Mouse (Mus musculus) cortical plate, adult 2 months (tissue): ENCODE data around the gene Nr2e1. TPM values are rescaled to one million over a fixed set of nuclear protein-coding genes. Genes with fewer than 3 reads are reported as not detected.

Source experiments
- H3K27ac ChIP-seq: fragments of 200-500 bp; 2 replicates; pipeline ENCODE4 v1.5.1; 2012; ENCODE audit warnings: low read length, control low read depth, inconsistent platforms; ENCODE audit not compliant: insufficient read depth
- H3K4me1 ChIP-seq: fragments of 200-500 bp; 2 replicates; pipeline ENCODE4 v1.6.1; 2011; ENCODE audit warnings: low read length; ENCODE audit not compliant: control insufficient read depth, insufficient read depth
- H3K4me3 ChIP-seq: fragments of 200-500 bp; 2 replicates; pipeline ENCODE4 v1.5.1; 2011; ENCODE audit warnings: mild to moderate bottlenecking, low read length, control low read depth; ENCODE audit not compliant: insufficient read depth
- CTCF ChIP-seq: fragments of 200-500 bp; IDR thresholded peaks from 2 replicates; pipeline ENCODE4 v1.5.1; 2011; ENCODE audit warnings: mild to moderate bottlenecking, control low read depth, low read length; ENCODE audit not compliant: insufficient read depth; ENCODE audit errors: extremely low read depth
- POLR2A ChIP-seq: fragments of 200-500 bp; IDR thresholded peaks from 2 replicates; pipeline ENCODE4 v1.6.1; 2011; ENCODE audit warnings: mild to moderate bottlenecking, low read length, control low read depth; ENCODE audit not compliant: insufficient read depth; ENCODE audit errors: extremely low read depth
- polyA plus RNA-seq: library from polyadenylated mRNA; depleted of rRNA; stranded (reverse); fragments of >200 nt; gene quantifications from 2 replicates; pipeline ENCODE4 v1.2.3, GENCODE M21; 2012; rRNA removed

Nr2e1 gene
- polyA plus RNA-seq, result 15.2 and 18.6 TPM in 2 replicates

DNA sequence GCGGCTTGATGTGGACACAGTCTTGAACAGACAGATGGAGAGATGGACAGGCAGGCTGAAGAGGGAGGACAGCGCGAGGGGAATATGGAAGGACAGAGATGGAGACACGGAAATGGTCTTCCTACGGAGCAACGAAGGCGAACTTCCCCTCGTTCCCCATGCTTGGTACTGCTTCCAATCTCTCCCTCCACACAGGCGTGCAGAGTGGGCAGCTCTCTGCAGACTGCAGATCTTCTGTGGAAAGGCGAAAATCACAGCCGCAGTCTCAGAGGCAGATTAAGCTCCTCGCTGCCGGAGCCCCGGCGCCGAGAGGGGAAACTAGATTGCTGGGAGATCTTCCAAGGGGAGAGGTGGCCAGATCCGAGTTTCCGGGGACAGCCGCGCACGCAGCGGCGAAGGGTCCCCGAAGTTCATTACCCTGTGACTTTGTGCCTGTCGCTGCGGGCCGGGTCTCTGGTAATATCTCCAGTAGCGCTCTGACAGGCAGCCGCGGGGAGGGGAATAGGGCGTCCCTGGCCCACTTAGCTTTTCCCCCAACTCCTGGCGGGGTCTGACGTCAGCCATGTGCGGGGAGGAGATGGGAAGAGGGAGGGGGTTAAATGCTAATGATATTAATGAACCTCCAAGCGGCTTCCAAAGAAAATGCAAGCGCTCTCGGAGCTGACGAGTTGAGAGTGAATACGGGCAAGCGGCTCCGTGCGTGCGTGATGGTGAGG, at the start of gene Nr2e1, which contains the start of gene Ostm1:
Nr2e1 (minus strand) TSS at position 476 of the 716 bp plus-strand sequence.
Ostm1 (plus strand) TSS at position 666 of the 716 bp plus-strand sequence.
- Histone ChIP-seq H3K4me3 (peak within 1 kb of the TSS; percentile 47), H3K27ac (peak within 1 kb of the TSS; percentile 60), H3K4me1 (no peaks in the 10 kb centered on the region)
- TF ChIP-seq POLR2A (0 out of 2 replicates have a peak, but pooled peaks have one; percentile 36), CTCF (no peak)

DNA sequence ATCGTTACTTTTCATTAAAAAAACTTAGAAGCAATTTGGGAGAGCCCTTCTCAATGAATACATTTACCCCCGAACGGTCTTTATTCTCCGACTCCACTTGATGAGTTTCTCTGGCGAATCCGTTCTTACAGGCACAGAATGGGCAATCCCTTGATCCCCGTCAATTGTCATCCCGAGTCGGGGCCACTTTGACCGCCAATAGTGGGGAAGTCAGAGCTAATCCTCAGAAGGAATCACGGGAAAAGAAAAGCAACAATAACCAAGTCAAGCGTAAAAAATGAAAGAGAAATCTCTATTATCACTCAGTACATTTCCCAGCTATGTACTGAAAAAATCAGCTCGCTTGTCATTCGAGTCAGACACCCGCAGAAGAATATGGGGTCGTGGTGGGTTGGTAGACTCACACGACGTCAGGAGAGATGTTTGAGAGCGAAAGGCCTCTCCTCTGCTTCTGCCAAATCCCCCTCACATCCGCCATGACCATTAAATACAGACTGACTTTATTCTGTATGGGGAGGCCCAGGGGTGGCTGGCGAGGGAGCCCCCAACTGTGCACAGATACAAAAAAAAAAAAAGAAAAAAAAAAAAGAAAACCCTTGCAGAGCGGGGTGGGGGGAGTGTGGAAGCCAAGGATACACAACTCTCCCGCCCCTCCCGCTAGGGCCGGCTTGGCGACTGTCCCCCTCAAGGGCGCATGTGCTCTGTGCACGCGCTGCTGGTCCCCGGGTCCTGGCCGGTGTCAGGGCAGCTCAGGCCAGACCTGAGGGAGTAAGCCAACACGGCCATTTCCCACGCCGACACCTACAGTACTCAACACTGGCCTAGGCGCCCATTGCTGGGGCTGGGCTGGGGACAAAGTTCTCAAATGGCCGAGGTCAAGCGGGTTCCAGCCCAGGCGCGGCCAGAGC, 49.3 kb upstream of the Nr2e1 start:
- TF ChIP-seq POLR2A (no peak), CTCF (no peak)
- H3K4me1 ChIP-seq, result no peaks in the 10 kb centered on the region
- no peak overlapping the region for H3K27ac ChIP-seq
- peak overlapping the region; percentile 7; the same call in 1 of the 2 replicates for H3K4me3 ChIP-seq

- Histone ChIP-seq H3K4me3 (no peak overlapping the region), H3K4me1 (no peaks in the 10 kb centered on the region), H3K27ac (no peak overlapping the region)
- no peak for TF ChIP-seq CTCF
Observed at GRCm38 (mm10) chr10:42631754-42632452, 48.5 kb upstream of the Nr2e1 start.

DNA sequence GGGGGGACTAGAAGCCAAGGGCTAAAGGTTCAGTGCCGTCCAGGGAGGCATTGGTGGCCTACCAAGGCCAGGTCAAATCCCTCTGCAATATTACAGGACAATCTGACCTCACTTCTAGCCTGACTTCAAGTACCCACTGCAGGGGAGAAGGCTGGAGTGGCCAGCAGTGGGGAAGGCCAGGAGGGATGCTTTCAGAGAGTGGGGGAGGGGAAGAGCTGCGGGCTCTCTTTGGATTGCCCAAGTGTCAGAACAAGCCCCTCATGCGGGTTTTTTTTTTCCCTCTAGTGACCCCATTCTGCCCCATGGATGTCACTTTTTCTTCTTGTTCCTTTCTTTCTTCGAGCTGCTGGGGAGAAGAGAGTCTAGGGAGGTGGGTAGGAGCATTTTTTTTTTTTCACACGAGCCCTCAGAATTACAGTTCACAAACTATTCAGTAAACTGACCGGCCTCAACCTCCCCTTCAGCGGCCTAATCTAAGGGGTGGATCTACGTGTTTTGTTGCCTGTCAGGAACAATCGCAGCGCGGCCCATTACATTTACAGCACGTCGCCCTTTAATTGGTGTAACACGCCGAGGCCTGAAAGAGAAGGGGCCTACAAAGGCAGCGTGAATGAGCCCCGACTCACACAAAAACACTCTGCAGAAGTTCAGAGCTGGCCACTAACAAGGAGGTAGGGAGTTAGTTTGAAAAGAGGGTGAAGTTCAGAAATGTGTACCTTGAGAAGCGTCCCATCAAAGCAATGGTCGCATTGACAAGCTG, 47.3 kb upstream of the Nr2e1 start:
- no peak overlapping the region for H3K27ac ChIP-seq
- TF ChIP-seq CTCF (no peak), POLR2A (no peak)
- H3K4me1 ChIP-seq, result no peaks in the 10 kb centered on the region

GRCm38 (mm10) chr10:42625907-42626306, 42.5 kb upstream of the Nr2e1 start:
- TF ChIP-seq POLR2A (no peak), CTCF (no peak)
- no peak overlapping the region for H3K4me3 ChIP-seq
- no peak overlapping the region for H3K27ac ChIP-seq
- H3K4me1 ChIP-seq, result no peaks in the 10 kb centered on the region

More for the DNA sequence above, 47.3 kb upstream of the Nr2e1 start:
- H3K4me3 ChIP-seq, result no peak overlapping the region

DNA sequence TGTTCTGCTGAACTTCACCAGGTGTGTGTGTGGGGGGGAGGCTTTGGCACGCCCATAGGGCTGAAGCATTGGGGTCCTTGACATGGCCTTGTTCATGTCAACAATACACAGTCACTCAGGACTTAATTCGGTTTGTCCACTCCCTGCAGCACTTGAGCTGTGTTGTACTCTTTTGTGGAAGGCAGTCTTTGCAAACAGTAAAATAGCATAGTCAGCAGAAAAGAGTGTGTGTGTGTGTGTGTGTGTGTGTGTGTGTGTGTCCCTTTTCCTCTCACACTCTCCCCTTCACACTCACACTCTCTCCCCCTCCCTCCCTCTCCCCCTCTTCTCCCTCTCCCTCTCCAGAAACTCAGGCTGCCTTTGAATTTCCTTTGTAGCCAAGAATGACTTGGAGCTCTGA, 34.9 kb upstream of the Nr2e1 start:
- Histone ChIP-seq H3K4me3 (no peak overlapping the region), H3K4me1 (no peaks in the 10 kb centered on the region), H3K27ac (no peak overlapping the region)
- TF ChIP-seq CTCF, result no peak
- TF ChIP-seq POLR2A, result no peak

DNA sequence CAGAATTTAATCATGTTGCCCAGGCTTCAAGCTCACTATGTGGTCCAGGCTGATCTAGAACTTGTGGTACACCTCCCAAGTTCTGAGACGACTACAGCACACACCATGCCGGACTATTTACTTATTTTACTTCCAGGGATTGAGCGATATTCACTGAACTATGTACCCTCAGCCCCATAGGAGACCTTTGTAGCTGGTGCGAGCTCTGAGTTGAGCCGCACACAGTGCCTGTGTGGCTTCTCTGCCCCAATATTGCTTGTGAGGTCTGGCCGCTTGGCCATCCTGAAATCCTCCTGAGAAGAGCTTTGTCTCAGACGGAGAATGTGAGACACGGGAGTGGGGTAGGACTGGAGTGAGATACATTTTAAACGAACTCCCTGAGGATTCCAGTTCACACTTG, 31.3 kb upstream of the Nr2e1 start:
- no peak overlapping the region for H3K4me3 ChIP-seq
- H3K27ac ChIP-seq, result no peak overlapping the region
- no peaks in the 10 kb centered on the region for H3K4me1 ChIP-seq
- TF ChIP-seq POLR2A, result no peak
- TF ChIP-seq CTCF, result no peak

- TF ChIP-seq CTCF (no peak), POLR2A (no peak)
- Histone ChIP-seq H3K4me1 (no peaks in the 10 kb centered on the region), H3K27ac (no peak overlapping the region), H3K4me3 (peak overlapping the region; percentile 19)
Observed at GRCm38 (mm10) chr10:42613639-42614381, 30.4 kb upstream of the Nr2e1 start.
